Mouse (Mus musculus) bone marrow macrophage, adult 2 months (primary cell): ENCODE results near the gene Il27ra. TPM values are rescaled to one million over a fixed set of nuclear protein-coding genes. Genes with fewer than 3 reads are reported as not detected.
A peak's percentile ranks its signal among the peaks of the same experiment; 100 is the strongest.
"Not testable (repeated sequence)": the region's sequence is repeated elsewhere in the genome, so short reads cannot be mapped to it uniquely, and the experiment has no call there.

Source experiments
- H3K27ac ChIP-seq: 2 replicates; pipeline ENCODE4 v1.5.1; 2012; ENCODE audit warnings: low read depth, low read length; ENCODE audit not compliant: insufficient read depth
- H3K4me1 ChIP-seq: 2 replicates; pipeline ENCODE4 v1.6.1; 2012; ENCODE audit warnings: low read length; ENCODE audit not compliant: control insufficient read depth, insufficient read depth
- H3K4me3 ChIP-seq: 2 replicates; pipeline ENCODE4 v1.5.1; 2012; ENCODE audit warnings: mild to moderate bottlenecking, low read length, moderate library complexity; ENCODE audit not compliant: insufficient read depth
- CTCF ChIP-seq: IDR thresholded peaks from 2 replicates; pipeline ENCODE4 v1.5.1; 2012; ENCODE audit warnings: low read depth, mild to moderate bottlenecking, low read length, moderate library complexity
- POLR2A ChIP-seq: IDR thresholded peaks from 2 replicates; pipeline ENCODE4 v1.6.1; 2012; ENCODE audit warnings: mild to moderate bottlenecking, low read depth, low read length, borderline replicate concordance
- polyA plus RNA-seq: library from polyadenylated mRNA; stranded (reverse); fragments of >200 nt; gene quantifications from 2 replicates; pipeline ENCODE4 v1.2.4, GENCODE M21; 2012; ENCODE audit not compliant: missing spikeins, insufficient read depth, insufficient read length

Gene Il27ra
- polyA plus RNA-seq, 1 experiment = 0.68 TPM

- Histone ChIP-seq H3K4me3 (peak overlapping the region; percentile 55), H3K27ac (no peak overlapping the region), H3K4me1 (peaks cover 9% of the 10 kb centered on the region)
- TF ChIP-seq POLR2A (no peak), CTCF (no peak)
Measured at GRCm38 (mm10) chr8:84010625-84011611, 31.5 kb downstream of the Il27ra start.

- no peak overlapping the region for H3K27ac ChIP-seq
- H3K4me1 ChIP-seq = peaks cover 16% of the 10 kb centered on the region
- TF ChIP-seq POLR2A (no peak), CTCF (peak; percentile 85)
- no peak overlapping the region for H3K4me3 ChIP-seq
Measured at GRCm38 (mm10) chr8:84009876-84010275, 32.5 kb downstream of the Il27ra start.

- Histone ChIP-seq H3K4me3 (no peak overlapping the region), H3K27ac (no peak overlapping the region), H3K4me1 (peaks cover 21% of the 10 kb centered on the region)
- TF ChIP-seq POLR2A (no peak), CTCF (no peak)
Measured at GRCm38 (mm10) chr8:84008362-84008761, 34.0 kb downstream of the Il27ra start.

- peak overlapping the region; percentile 95 for H3K27ac ChIP-seq
- H3K4me1 ChIP-seq = peaks cover 17% of the 10 kb centered on the region
- H3K4me3 ChIP-seq = not testable (repeated sequence)
Measured at GRCm38 (mm10) chr8:84005502-84005901, 36.9 kb downstream of the Il27ra start.

- Histone ChIP-seq H3K27ac (peak overlapping the region; percentile 95), H3K4me3 (peak overlapping the region; percentile 69), H3K4me1 (peaks cover 17% of the 10 kb centered on the region)
- 0 out of 2 replicates have a peak, but pooled peaks have one; percentile 50 for TF ChIP-seq POLR2A
- no peak for TF ChIP-seq CTCF
Measured at GRCm38 (mm10) chr8:84004533-84005201, 37.7 kb downstream of the Il27ra start.

DNA sequence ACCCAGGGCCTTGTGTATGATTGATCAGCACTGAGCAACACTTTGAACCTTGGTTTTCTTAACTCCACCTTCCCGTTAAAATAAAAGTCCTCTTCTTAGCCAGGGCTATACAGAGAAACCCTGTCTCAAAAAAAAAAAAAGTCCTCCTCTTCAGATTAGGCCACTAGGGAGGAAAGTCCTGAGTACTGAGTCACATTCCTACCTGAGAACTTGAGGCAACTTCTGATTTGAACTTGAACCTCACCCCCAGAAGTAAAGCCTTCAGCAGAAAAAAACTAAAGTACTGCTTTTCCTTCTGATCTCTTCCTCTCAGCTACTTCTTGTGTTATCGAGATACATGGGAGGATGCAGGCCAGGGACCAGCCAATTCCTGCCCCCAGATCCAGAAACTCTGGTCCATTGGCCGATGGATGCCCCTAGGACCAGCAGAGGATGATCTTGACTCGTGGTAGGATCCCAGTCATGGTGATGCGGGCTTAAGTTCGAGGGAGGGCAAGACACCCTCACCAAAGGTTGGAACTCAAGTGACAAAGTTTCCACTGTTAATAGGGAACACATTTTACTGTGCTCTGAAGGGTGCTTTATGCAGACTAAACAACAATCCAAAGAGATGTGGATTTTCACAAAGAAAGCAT is 38.7 kb downstream of the Il27ra start:
- Histone ChIP-seq H3K27ac (peak overlapping the region; percentile 75; the same call in 1 of the 2 replicates), H3K4me1 (peaks cover 21% of the 10 kb centered on the region), H3K4me3 (peak overlapping the region; percentile 69)
- TF ChIP-seq POLR2A (no peak), CTCF (no peak)

- Histone ChIP-seq H3K27ac (no peak overlapping the region), H3K4me1 (peaks cover 21% of the 10 kb centered on the region), H3K4me3 (no peak overlapping the region)
- TF ChIP-seq POLR2A = no peak
- TF ChIP-seq CTCF = no peak
Measured at GRCm38 (mm10) chr8:84002957-84003611, 39.3 kb downstream of the Il27ra start.

DNA sequence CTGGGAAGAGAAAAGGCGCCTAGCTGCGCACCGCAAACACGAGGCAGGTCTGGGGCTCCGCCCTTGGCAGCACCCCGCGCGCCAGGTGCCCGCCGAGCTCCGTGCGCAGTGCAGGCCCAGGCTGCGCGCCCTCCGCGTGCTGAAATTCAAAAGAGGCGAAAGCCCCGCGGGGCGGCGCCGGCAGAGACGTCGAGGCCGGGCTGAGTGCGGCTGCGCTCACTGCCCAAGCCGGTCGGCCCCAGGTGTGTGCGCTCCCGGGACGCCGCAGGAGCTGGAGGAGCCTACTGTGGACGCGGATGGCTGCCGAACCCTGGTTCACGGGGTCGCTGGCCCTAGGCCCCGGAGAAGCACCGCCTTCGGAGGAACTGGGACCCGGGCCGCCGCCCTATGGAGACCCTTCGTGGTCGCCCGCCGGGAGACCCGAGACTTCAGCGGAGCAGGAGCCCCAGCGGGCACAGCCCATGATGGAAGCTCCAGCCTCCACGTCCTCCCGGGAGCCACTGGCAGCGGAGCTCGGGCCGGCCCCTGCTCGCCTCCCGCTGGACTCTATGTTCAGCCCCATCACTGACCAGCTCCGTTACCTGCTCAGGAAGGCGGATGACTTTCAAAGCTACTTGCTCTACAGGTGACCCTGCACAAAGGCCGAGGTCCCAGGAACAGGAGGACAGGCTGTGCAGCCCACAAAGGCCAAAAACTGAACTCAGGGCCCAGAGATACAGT is 40.9 kb downstream of the Il27ra start, which contains the start of gene 1700067K01Rik:
1700067K01Rik (plus strand) TSS at position 222 of the 720 bp plus-strand sequence.
- Histone ChIP-seq H3K4me3 (no peak within 1 kb of the TSS), H3K27ac (no peak within 1 kb of the TSS), H3K4me1 (peaks cover 21% of the 10 kb centered on the region)
- no peak for TF ChIP-seq POLR2A
- TF ChIP-seq CTCF = no peak

DNA sequence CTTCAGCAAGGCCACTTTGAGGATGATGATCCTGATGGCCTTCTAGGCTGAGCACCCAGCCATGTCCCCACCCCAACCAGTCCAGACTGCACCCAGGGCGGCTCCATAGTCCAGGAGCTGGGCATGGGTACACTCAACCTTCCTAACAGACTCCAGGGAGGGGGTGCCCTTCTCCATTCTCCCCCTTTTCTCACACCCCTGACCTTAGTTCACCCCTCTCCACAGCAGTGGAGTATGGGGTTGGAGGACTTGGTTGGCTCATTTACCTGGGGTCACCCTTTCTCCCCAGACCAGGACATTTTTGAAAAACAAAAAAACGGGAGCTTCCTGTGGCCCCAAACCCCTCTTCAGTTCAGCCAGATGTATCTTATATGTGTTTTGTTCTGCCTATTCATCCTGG is 42.6 kb downstream of the Il27ra start:
- TF ChIP-seq CTCF = no peak
- no peak for TF ChIP-seq POLR2A
- Histone ChIP-seq H3K4me1 (peaks cover 14% of the 10 kb centered on the region), H3K4me3 (no peak overlapping the region), H3K27ac (no peak overlapping the region)
